Mouse (Mus musculus): ENCODE measurements at regions not wholly inside any gene's neighbourhood (a gene's known extent, or its start where the extent isn't known, plus 50 kb on each side); places are given as distances from the start of the nearest gene placed in this dataset.

DNA sequence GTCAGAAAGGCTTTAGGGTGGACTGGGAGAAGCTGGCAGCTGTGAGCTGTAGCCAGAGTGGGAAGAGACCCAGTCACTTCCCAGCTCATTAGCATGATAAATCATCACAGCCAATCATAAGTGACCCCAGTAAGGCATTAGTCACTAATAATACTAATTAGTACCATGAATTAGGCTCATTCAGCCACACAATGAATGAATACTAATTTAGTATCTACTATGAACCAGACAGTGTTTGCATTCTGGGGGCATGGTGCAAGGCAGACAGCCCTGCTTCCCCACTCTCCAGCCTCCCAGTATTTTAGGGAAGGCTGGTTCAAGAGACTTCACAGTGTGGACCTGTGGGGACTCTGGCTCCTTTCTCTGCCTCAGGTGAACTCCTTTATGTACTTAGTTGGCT is 523.7 kb downstream of the Tbc1d22a start:
- in situ Hi-C loops (cut with MboI, MseI), result no loop called here

DNA sequence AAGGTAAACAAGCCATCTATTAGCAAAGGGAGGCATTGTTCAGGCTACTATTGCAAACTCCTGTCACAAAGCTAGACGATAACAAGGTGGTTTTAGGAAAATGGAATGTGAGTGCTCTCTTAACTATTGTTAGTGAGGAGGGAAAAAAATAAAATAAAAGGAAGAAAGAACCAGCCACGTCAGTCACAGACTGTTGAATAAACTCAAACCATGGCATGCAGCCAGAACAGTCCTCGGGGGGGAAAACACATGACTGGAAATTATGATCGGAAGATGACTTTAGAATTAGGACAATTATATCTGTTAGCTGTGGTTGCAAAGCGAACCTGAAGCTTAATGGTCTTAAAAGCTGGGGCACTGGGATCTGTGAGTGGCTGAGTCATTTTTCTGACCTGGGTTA is 524.1 kb downstream of the Tbc1d22a start:
- in situ Hi-C loops (cut with MboI, MseI), result no loop called here

DNA sequence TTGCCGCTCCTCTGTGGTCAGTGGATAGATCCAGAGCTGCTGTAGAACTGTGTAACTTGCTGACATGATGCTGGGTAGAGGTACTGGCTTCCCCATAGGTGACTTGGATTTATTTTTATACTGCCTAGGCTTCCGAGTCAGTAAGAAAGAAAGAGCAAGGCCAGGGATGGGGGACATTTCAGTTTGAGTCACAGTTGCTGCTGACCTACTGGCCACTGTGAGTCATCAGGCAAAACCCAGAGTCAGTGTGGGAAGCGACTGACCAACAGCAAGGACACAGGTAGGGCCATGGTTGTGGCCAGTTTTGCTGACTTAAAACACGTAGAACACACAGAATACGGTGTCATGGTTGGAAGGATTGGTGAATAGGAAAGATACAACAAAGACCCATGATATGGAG is 524.5 kb downstream of the Tbc1d22a start:
- in situ Hi-C loops (cut with MboI, MseI), result no loop called here

DNA sequence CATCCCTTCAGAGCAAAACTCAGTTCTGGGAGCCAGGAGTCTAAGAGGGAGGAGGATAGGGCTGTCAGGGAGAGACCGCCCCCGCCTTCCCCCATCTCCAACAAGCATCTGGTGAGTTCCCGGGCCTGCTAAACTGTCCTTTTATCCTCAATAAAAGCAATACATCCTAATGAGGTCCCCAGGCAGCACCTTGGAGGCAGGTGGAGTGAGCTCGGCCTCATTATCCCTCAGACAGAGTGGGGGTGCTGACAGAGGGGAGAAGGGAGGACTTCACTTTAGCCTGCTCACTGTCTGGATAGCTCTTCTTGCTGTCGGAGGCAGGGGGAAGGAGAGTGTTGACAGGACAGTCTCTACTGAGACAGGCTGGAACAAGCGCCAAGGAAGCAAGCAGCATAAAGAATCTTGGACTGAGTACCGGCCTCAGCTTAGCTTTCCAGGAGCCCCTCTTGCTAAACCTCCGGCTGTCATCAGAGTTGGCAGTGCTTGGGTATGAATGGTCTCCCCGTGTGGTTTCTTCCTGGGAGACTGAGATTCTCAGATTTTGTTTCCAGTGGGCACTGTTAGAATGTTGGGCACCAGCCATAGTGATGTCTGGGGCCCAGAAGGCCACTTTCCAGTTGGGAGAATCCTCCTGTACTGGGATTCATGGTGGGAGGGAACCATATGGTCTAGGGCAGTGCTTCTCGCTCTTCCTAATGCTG is 537.3 kb downstream of the Tbc1d22a start:
- in situ Hi-C loops (cut with MboI, MseI), result no loop called here

DNA sequence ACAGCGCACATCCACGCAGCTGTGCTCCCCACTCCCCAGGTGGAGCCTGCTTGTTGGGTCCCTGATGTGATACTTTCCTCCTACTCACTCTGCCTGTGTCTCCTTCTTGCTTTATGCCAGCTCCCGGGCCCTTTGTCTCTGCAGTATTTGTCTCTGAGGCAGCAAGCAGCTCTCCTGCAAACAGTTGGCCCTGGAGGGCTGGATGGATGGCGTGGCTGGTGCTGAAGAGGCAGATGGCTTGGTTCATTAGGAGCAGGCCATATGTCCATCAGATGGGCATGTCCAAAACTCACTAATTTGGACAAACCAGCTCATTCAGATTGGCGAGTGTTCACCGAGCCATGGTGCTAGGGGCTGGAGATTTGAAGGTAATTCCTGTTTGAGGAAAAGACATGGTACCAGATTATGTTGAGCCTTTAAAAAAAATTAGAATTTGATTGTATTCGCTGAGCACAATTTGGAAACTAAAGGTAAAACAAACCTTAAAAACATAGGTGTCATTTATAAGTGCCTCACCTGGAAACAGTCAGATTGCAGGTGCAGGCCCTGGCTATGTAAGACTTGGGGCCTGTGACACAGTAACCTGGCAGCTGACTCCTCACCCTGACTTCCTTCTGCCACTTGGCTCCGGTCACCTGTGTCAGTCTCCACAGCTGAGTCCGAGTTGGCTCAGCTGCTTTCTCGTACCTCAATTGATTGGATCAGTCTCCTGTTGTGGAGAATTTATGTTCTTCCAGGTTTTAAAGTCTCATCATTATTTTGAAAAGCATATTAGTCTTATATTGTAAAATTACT is 549.5 kb downstream of the Tbc1d22a start:
- in situ Hi-C loops (cut with MboI, MseI), result no loop called here

DNA sequence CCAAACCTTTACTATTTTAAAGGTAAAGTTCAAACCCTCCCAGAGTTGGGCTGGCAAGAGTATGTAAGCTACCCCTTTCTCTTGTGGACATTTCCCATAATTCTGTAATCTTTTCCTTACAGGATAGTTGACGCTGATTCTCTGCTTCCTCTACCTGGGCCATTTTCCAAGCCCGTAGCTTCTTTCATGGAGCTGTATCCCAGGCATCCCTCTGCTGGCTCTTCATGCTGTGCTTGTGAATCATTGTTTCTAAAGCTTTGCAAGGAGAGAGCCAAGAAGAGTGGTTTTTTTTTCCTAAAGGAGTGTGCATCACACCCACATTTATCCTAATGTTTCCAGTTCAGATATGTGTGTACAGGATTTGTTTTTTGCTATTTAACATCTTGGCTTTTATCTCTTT is 553.4 kb downstream of the Tbc1d22a start:
- in situ Hi-C loops (cut with MboI, MseI), result no loop called here

DNA sequence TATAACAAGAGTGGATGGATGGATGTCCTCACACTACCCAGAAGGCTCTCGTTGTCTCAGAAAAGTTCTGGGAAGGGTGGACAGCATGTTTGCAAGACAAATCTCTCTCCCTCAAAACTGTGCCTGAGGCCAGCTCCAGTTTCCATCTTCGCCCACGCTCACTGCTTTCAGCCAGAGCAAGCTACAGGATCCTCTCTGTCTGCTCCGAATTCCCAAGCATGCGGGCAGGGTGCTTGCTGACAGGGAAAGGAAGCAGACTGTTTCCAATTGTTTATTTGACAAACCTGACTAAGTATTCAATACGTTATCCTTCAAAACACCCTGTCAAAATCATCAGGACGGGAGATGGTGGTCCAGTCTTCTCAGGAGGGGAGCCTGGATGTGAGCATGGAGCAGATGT is 558.8 kb downstream of the Tbc1d22a start:
- in situ Hi-C loops (cut with MboI, MseI), result no loop called here

DNA sequence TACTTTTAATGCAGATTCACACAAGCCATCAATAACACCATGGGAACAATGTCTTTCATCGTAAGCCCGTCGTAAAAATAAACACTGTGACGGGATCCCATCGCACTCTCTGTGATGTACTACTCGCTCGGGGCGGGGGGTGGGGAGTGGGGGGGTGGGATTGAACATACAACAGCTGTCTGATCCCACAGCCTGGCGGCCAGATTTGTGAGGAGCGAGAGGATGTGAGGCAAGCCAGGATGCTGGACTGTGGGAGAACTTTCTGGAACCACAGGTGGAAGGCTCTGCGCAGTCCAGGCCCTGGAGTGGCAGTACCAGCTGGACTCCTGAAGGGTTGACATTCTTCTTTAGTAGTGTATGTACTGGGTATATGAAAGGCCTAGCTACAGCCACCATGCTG is 563.7 kb downstream of the Tbc1d22a start:
- in situ Hi-C loops (cut with MboI, MseI), result no loop called here

DNA sequence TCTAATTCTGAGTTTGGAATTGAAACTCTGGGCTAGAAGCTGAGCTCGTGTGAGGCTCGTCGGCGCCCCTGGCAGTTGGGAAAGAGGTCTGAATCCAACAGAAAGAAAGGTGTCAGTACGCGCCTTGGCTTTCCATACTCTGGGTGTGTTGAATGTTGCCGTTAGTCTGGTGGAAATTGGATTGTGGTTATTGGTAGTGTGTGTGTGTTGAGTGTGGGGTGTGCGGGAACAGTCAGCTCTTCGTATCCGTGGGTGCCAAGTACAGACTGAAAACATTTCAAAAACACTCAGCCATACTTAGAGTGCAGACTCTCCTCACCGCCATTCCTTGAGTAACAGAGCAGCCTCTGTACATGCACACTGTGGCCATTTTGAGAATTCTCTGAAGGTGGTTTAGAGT is 566.9 kb downstream of the Tbc1d22a start:
- in situ Hi-C loops (cut with MboI, MseI), result no loop called here

DNA sequence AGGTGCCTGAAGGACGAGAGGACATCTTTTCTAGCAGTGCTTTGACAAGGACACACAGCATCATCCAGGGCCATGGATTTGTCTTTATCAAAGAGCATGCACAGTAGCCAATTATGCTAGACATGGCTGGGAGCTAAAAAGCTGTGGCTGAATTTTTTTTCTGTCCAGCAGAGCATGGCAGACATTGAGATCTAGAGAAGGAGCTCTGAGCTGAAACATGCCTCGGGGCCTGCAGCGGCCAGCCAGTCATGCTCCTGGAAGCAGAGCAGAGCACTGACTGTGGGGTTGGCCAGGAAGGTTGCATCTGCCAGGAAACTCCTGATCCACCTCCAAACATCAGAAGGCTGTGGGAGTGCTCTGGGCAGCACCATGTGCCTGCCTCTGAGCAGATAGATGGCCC is 580.5 kb downstream of the Tbc1d22a start:
- in situ Hi-C loops (cut with MboI, MseI), result no loop called here

DNA sequence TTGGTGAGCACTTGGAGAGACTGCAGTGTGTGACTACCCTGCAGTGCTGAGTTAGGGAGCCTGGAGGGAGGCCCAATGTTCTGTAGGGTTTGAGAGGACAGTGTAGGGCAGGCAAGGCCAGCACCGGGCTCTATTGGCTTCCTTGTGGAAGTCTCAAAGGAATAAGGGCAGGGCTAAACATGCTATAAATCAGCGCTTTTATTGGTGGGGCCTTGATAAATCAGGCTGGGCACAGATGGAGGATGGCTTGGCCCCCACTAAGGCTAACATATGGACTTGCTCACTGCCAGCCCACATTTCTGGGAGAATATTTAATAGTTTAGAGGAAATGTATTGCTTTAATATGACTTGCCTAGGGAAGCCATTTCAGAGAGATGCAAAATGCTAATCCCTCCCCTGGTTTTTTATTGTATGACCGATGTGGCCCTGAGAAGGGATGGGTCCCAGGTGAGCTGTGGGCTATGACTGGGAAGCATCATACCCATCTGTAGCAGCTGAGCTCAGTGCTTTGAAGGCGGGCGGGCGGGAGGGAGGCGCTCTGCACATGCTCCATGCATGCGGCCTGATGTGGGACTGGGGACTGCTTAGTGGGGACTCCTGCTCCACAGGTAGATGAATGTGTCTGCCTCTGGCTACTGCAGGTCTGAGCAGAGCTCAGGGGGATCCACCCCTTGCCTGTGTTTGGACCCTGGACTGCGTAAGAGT is 584.4 kb downstream of the Tbc1d22a start:
- in situ Hi-C loops (cut with MboI, MseI), result no loop called here

DNA sequence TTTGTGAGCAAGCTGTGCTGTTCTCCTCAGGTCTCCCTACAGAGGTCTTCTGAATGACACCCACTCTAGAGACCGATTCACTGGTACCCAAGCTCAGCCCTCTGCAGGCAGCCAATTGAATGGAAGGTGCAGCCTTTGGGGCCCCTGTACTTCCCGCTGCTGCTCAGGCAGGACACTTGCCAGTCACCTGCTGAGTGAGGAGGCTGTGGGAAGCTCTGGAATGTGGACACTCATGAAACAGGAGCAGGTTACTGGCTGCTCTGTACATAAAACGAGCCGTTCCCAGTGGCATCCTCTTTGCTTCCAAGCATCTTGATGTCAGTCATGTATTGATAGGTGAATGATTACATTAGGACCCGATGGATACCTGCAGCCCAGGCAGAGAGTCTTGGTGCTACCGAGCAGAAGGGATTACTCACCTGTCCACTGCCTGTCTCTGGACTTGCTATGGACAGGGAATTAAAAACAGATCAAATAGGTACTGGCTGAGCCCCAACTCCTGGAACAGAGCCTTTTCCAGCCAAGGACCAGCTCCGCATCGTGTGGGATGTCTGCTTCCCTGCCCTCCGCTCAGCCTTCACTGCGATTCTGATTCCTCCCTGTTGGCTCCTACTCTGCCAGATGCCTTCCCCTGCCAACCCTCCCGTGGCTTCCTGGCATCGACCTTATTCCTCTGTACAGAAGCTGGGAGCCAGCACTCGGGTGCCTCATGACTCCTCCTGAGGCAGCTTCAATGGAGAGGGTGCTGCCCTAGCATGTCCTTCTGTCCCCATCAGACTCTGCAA is 593.2 kb downstream of the Tbc1d22a start:
- in situ Hi-C loops (cut with MboI, MseI), result no loop called here

DNA sequence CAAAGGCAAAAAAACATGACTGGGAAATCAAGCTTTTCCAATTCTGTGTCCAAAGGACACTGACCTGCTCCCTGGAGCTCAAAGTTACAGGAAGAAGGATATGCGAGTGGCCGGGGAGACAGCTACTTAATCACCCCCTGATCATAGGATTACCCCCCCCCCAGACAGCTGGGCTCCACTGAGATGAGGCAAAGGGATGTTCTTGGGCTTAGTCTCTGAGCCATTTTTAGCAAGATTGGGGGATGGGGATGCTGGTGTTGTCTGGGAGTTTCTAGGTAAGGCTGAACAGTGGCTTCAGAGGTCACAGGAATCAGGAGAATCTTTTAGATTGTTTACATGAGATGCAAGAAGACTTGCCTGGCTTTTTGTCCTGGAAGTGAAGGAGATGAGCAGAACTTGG is 597.6 kb downstream of the Tbc1d22a start:
- in situ Hi-C loops (cut with MboI, MseI), result no loop called here

DNA sequence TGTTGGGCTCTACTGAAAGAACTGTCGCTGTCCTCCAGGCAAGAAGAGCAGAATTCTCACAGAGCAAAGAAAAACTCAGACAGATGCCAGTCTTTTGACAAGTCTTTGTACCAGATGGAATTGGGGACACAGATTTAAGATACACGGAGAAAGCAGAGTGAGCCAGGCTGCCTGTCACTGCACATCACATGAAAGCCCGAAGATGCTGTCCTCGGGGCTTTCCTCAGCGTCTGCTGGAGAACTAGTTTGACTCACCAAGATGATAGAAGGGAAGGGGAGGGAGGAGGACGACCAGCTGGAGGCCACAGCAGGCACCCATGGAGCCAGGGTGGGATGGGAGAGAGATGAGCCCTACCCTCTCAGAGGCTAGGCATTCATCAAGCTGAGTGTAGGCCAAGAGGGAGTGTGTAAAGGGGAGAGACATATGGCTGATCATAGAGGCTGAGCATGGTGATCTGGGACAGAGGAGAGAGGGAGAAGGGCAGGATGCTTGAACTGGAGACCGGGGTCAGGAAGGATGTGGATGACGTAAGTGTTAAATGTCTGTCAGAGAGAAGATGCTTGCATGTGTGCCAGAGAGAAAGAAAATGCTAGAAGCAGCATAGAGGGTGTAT is 600.7 kb downstream of the Tbc1d22a start:
- in situ Hi-C loops (cut with MboI, MseI), result no loop called here

DNA sequence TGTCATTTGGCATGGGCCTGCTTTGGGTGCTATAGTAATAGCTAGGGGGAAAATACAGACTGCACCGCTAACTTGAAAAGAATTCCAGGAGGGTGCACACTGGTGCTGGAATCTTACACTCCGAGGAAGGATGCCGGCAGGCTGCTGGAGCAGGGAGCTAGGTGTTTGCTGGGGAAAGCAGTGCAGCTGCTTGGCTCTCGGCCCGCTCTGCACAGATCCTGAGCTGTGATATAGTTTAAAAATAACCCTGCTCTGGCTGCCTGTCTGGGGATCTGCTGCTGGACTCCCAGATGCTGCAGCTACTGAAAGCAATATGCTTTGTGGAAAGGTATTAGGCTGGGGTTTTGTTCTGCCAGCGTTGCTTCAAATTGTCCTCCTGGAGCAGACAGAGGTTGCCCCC is 621.7 kb downstream of the Tbc1d22a start:
- in situ Hi-C loops (cut with MboI, MseI), result no loop called here

DNA sequence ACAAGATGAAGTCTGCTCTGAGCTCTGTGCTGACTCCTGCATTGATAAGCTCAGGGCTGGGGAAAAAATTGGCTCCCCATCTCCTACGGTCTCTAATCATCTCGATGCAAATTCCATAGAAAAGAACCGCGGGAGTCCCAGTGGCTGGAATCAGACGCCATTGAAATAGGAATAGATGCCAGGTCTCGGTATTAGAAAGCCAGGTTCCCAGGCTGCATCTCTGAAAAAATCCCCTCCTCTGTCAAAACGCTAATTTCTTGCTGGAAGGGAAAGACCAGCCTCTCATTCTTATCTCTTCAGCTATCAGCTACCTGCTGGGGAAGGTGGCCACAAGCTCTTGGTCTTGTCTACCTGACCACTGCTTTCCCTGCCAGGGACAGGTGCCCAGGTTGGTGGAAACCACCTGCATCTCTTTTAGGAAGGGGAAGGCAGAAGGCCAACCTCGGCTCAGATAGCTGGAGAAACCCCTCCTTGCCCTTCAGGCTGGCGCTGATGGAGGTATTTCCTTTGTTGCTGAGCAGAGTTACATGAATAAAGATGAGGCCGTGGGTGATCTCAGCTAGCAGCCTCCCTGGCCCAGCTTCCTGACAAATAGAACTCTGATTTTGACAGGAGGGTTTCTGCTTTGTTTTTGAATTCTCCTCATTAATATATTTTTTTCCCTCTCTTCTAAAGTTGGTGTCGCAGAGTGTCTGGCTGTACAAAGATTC is 638.1 kb downstream of the Tbc1d22a start:
- in situ Hi-C loops (cut with MboI, MseI), result no loop called here

DNA sequence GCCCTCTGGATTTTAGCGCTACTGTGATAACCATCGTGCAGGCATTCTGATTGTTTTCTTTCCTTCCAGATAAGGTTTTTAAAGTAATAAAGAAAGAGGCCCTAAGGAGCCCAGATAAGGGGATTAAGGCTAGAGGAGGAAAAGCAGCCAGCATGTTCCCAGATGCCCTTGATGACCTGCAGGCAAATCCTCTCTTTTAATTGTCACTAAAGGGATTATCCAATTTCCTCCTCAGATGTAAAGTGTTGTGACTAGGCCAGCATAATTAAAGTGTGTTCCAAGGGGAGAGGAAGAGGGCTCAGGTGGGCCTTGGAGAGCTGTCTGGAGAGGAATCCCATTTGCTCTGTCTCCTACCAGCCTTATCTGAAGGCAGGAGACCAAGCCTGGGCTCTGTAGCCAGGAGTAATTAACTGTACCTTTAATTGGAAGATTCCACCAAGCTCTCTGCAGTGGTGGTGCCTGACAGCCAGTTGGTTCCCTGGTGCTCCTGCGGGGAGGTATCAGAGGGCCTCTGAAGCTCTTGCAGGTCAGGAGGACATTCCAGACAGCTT is 644.2 kb downstream of the Tbc1d22a start:
- in situ Hi-C loops (cut with MboI, MseI), result no loop called here

DNA sequence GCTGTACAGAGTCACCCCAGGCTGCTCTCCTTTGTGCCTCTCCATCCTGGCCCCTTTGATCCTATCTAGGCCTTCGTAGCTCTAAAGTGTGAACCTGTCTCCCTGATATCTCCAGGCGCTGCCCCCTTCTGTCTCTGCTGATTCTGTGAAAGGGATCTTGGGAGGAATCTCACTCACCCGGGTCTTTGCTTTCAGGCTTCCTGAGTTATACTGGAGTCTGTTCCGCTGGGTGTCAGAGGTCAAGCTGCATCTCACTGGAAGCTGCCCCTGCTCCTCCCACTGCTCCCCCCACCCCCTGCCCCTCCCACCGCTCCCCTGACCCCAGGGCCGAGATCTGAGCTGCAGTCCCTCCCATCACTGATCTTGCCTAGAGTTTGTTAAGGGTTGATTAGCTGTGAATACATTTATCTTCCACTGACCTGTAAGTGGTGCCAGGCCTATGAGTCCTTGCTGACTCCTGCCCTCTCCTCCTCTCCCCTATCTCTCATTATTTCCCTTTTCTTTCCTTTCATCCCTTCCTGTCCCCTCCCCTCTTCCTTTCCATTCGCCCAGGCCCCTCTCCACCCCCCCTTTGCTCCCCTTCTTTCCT is 661.6 kb downstream of the Tbc1d22a start:
- in situ Hi-C loops (cut with MboI, MseI), result no loop called here

DNA sequence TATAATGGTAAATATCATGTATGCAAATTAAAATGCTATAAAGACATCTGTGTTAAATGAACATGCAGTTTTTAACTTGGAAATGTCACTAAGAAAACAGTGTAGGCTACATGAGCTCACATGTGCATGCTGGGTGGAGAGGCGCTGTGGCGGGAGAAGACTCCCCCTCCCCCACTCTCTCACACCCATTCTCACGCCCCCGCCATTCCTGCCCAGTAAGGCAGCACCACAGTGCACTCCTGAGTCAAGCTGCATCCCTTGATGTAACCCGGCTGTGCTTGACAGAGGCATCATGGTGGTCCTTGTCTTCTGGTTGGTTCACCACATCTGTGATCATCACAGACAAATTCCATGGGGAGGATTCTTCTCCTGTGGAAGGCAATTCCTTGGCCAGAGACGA is 647.1 kb upstream of the Fam19a5 start:
- in situ Hi-C loops (cut with MboI, MseI), result no loop called here

DNA sequence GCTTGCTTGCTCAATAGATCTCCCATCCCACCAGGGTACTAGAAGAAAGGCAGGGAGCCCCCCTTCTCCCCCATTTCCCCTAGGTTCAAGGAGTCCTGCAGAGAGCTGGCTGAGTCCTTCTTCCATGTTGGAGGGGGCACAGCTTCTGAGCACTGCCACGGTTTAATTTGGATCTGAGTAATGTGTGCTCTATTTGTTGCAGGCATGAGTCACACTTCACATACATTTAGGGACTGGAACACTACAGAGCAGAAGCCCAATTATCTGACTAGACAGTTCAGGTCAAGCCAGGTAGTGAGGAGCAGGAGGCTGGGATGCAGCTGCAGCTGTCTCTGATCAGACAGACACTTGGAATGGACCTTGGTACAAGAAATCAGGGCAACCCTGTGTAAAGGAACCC is 644.1 kb upstream of the Fam19a5 start:
- in situ Hi-C loops (cut with MboI, MseI), result no loop called here
